Mouse (Mus musculus): ENCODE measurements around the gene Olfr211. TPM values are rescaled to one million over a fixed set of nuclear protein-coding genes. Genes with fewer than 3 reads are reported as not detected.
A peak's percentile ranks its signal among the peaks of the same experiment; 100 is the strongest.
"Not testable (repeated sequence)": the region's sequence is repeated elsewhere in the genome, so short reads cannot be mapped to it uniquely, and the experiment has no call there.

Gene Olfr211
- polyA plus RNA-seq, 1 experiment = not detected

GRCm38 (mm10) chr6:116460544-116461283 lies 28.2 kb upstream of the Olfr211 start, which contains the start of gene Alox5:
TSS of gene Alox5 (minus strand) at chr6:116461178.
- WGBS = 3% methylated on average over 43 of the region's 43 CpGs
- DNase-seq = peak; percentile 16
- Histone ChIP-seq H3K4me3 (ENCODE audit: insufficient read depth, low read depth, low read length) (no peak within 1 kb of the TSS), H3K27me3 (replicated peaks; ENCODE audit: control insufficient read depth, insufficient read depth, low read length) (no peaks in the 10 kb centered on the region), H3K4me1 (ENCODE audit: control insufficient read depth, insufficient read depth, low read length) (no peaks in the 10 kb centered on the region), H3K36me3 (ENCODE audit: control insufficient read depth, insufficient read depth, low read length) (no peaks in the 10 kb centered on the region), H3K27ac (ENCODE audit: insufficient read depth, low read depth, low read length) (no peak within 1 kb of the TSS)
- no peak for TF ChIP-seq CTCF (conservative IDR thresholded peaks at IDR 0.05; ENCODE audit: insufficient read depth, insufficient read length, low read depth, low read length)
- TF ChIP-seq POLR2A (IDR thresholded peaks at IDR 0.05; ENCODE audit: low read depth, low read length) = no peak

- Histone ChIP-seq H3K36me3 (ENCODE audit: control insufficient read depth, insufficient read depth, low read length) (no peaks in the 10 kb centered on the region), H3K27ac (ENCODE audit: insufficient read depth, low read depth, low read length) (no peak overlapping the region), H3K4me3 (ENCODE audit: insufficient read depth, low read depth, low read length) (no peak overlapping the region), H3K27me3 (replicated peaks; ENCODE audit: control insufficient read depth, insufficient read depth, low read length) (no peaks in the 10 kb centered on the region), H3K4me1 (ENCODE audit: control insufficient read depth, insufficient read depth, low read length) (no peaks in the 10 kb centered on the region)
- DNase-seq = peak; percentile 30
- 16% methylated on average over 3 of the region's 3 CpGs for WGBS
- TF ChIP-seq POLR2A (IDR thresholded peaks at IDR 0.05; ENCODE audit: low read depth, low read length) (no peak), CTCF (conservative IDR thresholded peaks at IDR 0.05; ENCODE audit: insufficient read depth, insufficient read length, low read depth, low read length) (no peak)
These were observed 20.8 kb upstream of the Olfr211 start for GRCm38 (mm10) chr6:116468081-116468480.

- DNase-seq = no peak
- TF ChIP-seq POLR2A (IDR thresholded peaks at IDR 0.05; ENCODE audit: low read depth, low read length) = no peak
- TF ChIP-seq CTCF (conservative IDR thresholded peaks at IDR 0.05; ENCODE audit: insufficient read depth, insufficient read length, low read depth, low read length) = no peak
- no peaks in the 10 kb centered on the region for H3K4me1 ChIP-seq (ENCODE audit: control insufficient read depth, insufficient read depth, low read length)
- H3K27ac ChIP-seq (ENCODE audit: insufficient read depth, low read depth, low read length) = no peak overlapping the region
- WGBS = 78% methylated on average over 1 of the region's 1 CpGs
- no peaks in the 10 kb centered on the region for H3K36me3 ChIP-seq (ENCODE audit: control insufficient read depth, insufficient read depth, low read length)
- no peaks in the 10 kb centered on the region for H3K27me3 ChIP-seq (replicated peaks; ENCODE audit: control insufficient read depth, insufficient read depth, low read length)
- H3K4me3 ChIP-seq (ENCODE audit: insufficient read depth, low read depth, low read length) = no peak overlapping the region
These were observed 3.8 kb upstream of the Olfr211 start for GRCm38 (mm10) chr6:116485081-116485480.

- Histone ChIP-seq H3K27me3 (replicated peaks; ENCODE audit: control insufficient read depth, insufficient read depth, low read length) (no peaks in the 10 kb centered on the region), H3K4me3 (ENCODE audit: insufficient read depth, low read depth, low read length) (no peak overlapping the region), H3K27ac (ENCODE audit: insufficient read depth, low read depth, low read length) (no peak overlapping the region), H3K4me1 (ENCODE audit: control insufficient read depth, insufficient read depth, low read length) (no peaks in the 10 kb centered on the region), H3K36me3 (ENCODE audit: control insufficient read depth, insufficient read depth, low read length) (no peaks in the 10 kb centered on the region)
- WGBS = 62% methylated on average over 1 of the region's 1 CpGs
- TF ChIP-seq CTCF (conservative IDR thresholded peaks at IDR 0.05; ENCODE audit: insufficient read depth, insufficient read length, low read depth, low read length) (no peak), POLR2A (IDR thresholded peaks at IDR 0.05; ENCODE audit: low read depth, low read length) (no peak)
- no peak for DNase-seq
These were observed 2.1 kb upstream of the Olfr211 start for GRCm38 (mm10) chr6:116486833-116487232.

GRCm38 (mm10) chr6:116493742-116494141 lies 4.9 kb downstream of the Olfr211 start:
- Histone ChIP-seq H3K36me3 (ENCODE audit: control insufficient read depth, insufficient read depth, low read length) (no peaks in the 10 kb centered on the region), H3K4me3 (ENCODE audit: insufficient read depth, low read depth, low read length) (no peak overlapping the region), H3K27ac (ENCODE audit: insufficient read depth, low read depth, low read length) (no peak overlapping the region), H3K27me3 (replicated peaks; ENCODE audit: control insufficient read depth, insufficient read depth, low read length) (no peaks in the 10 kb centered on the region), H3K4me1 (ENCODE audit: control insufficient read depth, insufficient read depth, low read length) (no peaks in the 10 kb centered on the region)
- DNase-seq = no peak
- no peak for TF ChIP-seq CTCF (conservative IDR thresholded peaks at IDR 0.05; ENCODE audit: insufficient read depth, insufficient read length, low read depth, low read length)
- TF ChIP-seq POLR2A (IDR thresholded peaks at IDR 0.05; ENCODE audit: low read depth, low read length) = no peak
- WGBS = 84% methylated on average over 5 of the region's 5 CpGs

GRCm38 (mm10) chr6:116495960-116496359 lies 7.1 kb downstream of the Olfr211 start:
- no peak for TF ChIP-seq CTCF (conservative IDR thresholded peaks at IDR 0.05; ENCODE audit: insufficient read depth, insufficient read length, low read depth, low read length)
- TF ChIP-seq POLR2A (IDR thresholded peaks at IDR 0.05; ENCODE audit: low read depth, low read length) = no peak
- DNase-seq = no peak
- Histone ChIP-seq H3K36me3 (ENCODE audit: control insufficient read depth, insufficient read depth, low read length) (no peaks in the 10 kb centered on the region), H3K27me3 (replicated peaks; ENCODE audit: control insufficient read depth, insufficient read depth, low read length) (no peaks in the 10 kb centered on the region), H3K4me1 (ENCODE audit: control insufficient read depth, insufficient read depth, low read length) (no peaks in the 10 kb centered on the region), H3K27ac (ENCODE audit: insufficient read depth, low read depth, low read length) (no peak overlapping the region), H3K4me3 (ENCODE audit: insufficient read depth, low read depth, low read length) (no peak overlapping the region)
- WGBS = 86% methylated on average over 1 of the region's 1 CpGs

- WGBS = 90% methylated on average over 20 of the region's 20 CpGs
- H3K4me3 ChIP-seq (ENCODE audit: insufficient read depth, low read depth, low read length); H3K36me3 ChIP-seq (ENCODE audit: control insufficient read depth, insufficient read depth, low read length); H3K4me1 ChIP-seq (ENCODE audit: control insufficient read depth, insufficient read depth, low read length); DNase-seq; H3K27ac ChIP-seq (ENCODE audit: insufficient read depth, low read depth, low read length); H3K27me3 ChIP-seq (replicated peaks; ENCODE audit: control insufficient read depth, insufficient read depth, low read length): not testable (repeated sequence)
These were observed 17.6 kb downstream of the Olfr211 start, which contains the start of gene Olfr212 for GRCm38 (mm10) chr6:116506302-116507003. TSS of gene Olfr212 (plus strand) at chr6:116506516.
